Mouse (Mus musculus): Measurements from ENCODE around the gene Gm21627. TPM values are rescaled to one million over a fixed set of nuclear protein-coding genes. Genes with fewer than 3 reads are reported as not detected.
"Not testable (repeated sequence)": the region's sequence is repeated elsewhere in the genome, so short reads cannot be mapped to it uniquely, and the experiment has no call there.

The Gm21627 gene
- total RNA-seq (2021): not detected
- polyA plus RNA-seq (2012; rRNA removed): not detected in 2 replicates
- long read RNA-seq: 0 reads

- not testable (repeated sequence) for DNase-seq
Observed at GRCm38 (mm10) chrY:63228127-63228526, at the start of gene Gm21627. Gene Gm21627 (plus strand): TSS chrY:63228427.
